Mouse (Mus musculus): Measurements from ENCODE around the gene Ydjc.
"Not testable (repeated sequence)": the region's sequence is repeated elsewhere in the genome, so short reads cannot be mapped to it uniquely, and the experiment has no call there.

Gene Ydjc

DNA sequence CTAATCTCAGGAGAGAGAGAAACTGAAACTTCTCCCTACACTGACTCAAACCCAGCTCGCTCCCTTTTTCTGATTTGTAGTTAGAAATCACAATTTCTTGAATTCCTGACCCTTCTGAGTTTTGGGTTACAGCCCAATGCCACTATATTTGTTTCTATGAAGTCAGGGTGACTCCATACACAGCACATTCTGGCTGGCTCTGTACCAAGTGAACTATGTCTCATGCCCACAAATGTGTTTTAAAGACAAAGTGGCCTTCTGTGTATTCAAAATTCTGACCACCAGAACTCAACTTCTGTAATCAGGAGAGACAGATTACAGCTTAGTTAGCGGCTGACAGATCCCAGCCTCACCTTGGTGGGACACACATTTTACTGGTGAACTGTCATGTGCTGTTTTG, 9.9 kb downstream of the Ydjc start:
- DNase-seq: no peak

DNA sequence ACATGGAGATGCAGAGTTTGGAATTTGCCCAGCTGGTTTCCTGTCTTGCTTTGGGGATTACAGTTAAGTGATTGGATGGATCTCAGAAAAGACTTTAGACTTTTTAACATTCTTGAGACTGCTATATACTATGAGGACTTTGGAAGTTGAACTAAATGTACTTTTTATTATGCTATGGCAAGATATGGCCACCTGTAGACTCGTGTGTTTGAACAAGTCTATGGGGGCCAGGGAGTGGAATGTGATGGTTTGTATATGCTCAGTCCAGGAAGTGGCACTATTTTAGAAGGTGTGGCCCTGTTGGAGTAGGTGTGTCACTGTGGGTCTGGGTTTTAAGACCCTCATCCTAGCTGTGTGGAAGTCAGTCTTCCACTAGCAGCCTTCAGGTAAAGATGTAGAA, 21.1 kb downstream of the Ydjc start:
- DNase-seq: not testable (repeated sequence)

DNA sequence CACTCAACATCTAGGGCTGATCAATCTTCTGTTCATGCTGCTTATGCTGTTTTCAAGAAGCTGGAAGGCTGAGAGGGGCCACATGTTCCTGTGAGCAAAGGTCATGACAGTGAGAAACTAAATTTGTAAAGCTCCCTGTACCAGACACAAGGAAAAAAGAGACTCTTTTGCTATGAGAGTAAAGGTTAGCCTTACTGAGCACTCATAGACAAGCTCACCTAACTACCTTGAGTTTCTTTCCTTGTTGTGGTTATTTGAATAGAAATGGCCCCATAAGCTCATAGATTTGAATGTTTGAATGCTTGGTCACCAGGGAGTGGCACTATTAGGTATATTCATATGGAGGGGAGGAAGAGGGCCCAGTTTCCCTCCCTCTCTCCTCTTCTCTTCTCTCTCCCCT, 22.8 kb downstream of the Ydjc start:
- no peak for DNase-seq

DNA sequence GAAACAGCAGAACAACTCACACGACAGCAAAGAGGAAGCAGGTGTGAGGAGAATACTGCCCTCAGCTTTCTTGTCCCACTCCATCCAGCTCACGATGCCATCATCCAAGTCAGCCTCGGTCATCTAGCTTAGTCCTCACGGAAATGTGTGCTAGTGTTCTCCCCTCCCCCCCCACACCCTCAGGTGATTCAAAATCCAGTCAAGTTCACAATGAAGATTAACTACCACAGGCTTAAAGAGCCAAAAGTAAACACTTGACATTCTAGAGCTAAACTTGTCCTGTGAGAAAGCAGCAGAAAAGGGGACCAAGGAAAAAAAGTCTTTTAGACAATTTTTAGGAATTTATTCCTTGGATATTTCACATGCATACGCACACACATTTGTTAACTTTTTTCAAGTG, 23.6 kb downstream of the Ydjc start:
- no peak for DNase-seq

DNA sequence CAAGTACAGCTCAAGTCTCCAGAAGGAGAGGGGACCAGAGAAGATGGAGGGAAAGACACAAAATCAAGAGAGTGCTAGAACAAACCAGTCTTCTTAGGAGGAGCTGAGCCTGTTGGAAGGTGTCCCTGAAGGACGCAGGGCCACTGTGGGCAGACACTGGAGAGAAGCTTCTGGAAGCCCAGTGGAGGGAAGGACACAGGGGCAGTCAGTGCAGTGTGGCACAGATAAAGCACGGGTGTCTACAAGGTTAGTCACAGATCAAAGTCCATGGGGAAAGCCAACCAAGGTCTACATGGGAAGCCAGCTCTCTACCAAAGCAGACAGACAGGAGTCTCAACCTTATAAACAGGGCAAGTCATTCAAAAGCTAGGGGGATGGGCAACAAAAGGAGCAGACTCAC, 31.3 kb downstream of the Ydjc start:
- no peak for DNase-seq

DNA sequence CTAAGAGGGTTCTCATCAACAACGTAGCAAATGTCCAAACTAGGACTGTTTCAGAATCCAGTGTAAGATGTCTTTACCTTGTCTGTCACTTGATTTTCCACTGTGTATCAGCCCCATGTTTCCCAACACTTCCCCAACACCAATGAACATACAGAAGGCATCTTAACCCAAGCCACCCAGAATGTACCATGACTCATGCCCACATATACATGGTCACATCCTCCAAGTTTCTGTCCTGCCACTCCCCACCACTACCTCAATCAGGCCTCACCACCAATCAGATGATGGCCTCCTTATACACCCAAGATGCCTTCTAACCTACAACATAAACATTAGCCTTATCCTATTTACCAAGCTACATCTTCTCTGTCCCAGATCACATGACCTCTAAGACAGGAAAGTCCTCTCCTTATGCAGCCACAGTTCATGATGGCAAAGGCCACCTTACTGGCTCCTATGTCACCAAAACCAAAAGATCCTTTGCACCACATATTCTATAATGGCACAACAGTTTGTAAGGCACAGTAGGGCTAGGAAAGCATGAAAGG, 33.3 kb downstream of the Ydjc start:
- DNase-seq: no peak

DNA sequence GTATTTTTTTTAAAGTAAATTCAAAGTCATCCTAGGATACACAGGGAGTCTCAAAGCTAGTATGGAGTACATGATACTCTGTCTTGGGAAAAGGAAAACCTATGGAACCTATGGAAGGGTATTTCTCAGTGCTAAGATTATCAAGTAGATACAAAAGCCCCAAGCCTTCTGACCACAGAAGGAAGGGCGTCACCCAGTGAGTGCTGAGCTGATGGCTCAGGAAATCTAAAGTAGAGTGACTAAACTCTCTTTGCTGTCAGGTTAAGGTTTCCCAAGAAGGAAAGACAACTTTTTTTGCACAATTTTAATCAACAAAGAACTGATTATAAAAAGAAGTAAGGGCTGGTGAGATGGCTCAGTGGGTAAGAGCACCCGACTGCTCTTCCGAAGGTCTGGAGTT, 35.3 kb downstream of the Ydjc start:
- DNase-seq: no peak

DNA sequence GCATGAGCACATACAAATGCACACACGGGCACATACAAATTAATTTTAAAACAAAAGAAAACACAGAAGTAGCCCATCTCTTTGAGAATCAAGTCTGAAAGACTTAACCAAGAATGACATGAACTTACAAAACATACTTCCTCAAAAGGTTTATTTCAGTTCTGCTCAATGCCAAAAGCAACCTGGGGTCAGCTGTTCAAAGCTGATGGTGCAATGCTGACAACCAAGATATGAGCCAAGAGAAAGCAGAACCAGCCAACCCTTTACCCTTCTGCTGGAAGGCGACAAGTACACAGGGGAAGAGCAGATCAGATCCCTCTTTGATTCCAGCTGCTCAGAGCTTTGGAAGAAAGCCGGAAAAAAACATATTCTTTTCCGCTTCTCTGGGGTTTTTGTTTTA, 37.0 kb downstream of the Ydjc start:
- DNase-seq: no peak

DNA sequence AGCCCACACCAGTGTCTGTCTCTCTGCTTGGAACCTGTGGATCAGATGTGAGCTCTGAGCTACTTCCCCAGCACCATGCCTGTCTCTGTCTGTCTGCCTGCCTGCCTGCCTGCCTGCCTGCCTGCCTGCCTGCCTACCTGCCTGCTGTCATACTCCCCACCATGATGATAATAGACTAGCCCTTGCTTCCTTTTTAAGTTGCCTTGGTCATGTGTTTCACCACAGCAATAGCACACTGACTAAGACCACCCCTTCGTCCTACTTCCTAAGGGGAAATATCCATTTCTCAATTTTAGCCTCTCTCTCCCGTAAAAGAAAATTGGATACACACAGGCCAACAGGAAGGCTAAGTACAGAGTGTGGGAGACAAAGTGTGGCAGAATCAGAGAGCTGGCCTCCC, 37.7 kb downstream of the Ydjc start:
- no peak for DNase-seq

DNA sequence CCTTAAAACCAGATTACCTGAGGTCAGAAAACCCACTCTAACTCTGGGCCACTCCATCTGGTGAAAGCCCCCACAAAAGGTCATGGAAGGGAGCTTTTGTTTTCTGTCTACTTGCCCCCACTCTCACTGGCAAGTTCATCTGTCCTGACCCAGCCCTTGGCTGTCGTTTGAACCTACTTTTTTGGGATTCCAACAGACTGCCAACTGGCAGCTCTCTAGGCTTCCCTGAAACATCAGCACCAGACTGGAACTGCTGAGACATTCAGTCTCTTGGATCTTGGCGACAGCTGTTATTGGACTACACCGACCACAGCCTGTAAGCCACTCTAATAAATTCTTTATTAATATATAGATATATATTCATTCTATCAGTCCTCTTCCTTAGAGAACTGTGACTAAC, 38.6 kb downstream of the Ydjc start:
- DNase-seq: no peak

DNA sequence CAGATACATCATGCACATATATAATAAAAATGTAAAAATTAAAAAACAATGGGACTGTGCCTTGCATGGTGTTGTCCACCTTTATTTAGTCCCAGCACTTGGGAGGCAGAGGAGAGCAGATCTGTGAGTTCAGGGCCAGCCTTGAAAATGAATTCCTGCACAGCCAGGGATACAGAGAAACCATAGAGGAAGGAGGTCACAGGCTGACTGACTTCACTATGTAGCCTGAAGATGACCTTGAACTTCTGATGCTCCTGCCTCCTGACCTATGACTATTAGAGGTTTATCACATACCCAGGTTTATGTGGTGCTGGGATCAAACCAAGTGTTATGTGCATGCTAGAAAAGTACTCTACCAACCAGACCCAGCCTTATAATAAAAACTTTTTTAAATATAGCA, 41.1 kb downstream of the Ydjc start:
- DNase-seq: no peak

DNA sequence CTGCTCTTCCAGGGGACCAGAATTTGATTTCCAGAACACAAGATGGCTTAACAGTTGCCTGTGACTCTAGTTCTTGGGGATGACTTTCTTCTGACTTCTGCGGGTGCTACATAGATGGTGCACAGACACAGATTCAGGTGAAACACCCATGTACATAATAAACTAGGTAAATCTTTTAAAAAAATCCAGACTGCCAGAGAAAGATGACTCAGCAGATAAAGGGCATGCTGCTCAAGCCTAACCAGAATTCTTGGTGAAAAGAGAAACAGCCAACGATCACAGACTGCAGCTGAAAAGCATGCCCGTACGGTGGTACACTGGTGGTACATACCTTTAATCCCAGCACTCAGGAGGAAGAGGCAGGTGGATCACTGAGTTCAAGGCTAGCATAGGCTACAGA, 49.4 kb downstream of the Ydjc start:
- DNase-seq: no peak

DNA sequence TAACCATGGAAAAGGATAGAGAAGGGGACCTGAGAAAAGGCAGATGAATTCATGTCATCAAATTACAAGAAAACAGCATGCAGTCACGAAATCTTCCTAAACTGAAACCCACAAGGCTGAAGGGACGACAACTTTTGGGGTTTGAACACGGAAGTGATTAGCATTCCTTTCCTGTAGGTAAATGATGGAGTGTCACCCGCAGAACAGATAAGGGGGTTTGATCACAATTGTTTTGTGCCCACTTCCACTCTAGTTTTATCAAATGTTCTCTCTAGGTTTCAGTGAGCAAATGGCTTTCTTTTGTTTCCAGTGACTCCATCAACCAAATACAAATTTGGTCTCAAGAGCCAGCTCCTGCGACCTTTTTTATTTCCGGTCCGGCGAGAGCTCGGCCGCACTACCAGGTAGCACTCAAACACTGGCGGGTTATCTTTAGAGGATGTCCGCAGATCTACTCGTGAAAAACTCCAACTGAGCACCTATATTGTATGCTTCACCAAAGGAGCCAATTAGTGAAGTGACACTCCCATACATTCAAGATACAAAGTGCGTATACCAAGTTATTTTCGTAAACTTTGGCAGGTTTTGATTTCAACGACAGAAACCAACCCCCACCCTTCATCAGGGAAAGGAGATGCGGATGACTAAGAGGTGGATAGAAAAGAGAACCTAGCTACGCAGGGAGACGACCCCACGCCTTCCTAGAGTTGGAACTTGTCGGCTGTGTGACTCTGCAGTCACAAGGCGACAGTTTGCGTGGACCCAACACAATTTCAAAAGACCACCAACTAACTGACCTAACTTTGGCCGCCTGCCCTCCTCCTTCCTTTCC, 55.9 kb downstream of the Ydjc start:
- peak; percentile 8 for DNase-seq

DNA sequence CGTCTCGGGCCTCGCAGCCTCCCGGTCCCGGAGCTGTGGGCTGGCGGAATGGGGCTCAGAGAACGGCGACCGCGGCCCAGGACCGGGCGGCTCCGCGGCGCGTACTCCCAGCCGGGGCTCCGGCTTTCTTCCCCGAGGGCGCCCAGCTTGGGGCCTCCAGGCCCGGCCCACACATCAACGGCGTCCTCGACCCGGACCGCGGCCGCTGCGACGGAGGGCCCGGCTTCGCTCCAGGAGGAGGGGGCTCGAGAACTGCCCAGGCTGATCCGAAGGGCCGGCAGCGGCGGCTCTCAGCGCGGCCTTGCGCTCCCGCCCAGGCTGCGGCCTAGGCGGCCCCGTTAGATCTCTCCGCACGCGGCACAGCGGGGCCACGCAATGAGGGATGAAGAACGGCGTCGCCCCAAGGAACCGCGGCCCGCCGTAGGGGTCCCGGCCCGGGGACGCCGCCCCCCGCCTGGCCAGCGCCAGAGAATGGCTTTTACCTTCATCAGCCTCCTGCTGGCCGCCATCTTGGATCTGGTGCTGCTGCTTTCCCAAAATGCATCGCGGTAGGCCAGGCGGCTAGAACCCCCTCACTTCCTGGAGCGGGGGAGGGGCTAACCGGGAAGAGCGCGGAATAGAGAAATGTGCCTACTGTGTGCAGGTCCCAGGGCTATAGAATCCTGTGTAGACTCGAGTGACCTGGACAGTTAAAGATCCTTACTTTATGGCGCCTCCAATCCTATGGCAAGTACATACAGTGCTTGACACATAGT, 56.7 kb downstream of the Ydjc start:
- peak; percentile 89 for DNase-seq

DNA sequence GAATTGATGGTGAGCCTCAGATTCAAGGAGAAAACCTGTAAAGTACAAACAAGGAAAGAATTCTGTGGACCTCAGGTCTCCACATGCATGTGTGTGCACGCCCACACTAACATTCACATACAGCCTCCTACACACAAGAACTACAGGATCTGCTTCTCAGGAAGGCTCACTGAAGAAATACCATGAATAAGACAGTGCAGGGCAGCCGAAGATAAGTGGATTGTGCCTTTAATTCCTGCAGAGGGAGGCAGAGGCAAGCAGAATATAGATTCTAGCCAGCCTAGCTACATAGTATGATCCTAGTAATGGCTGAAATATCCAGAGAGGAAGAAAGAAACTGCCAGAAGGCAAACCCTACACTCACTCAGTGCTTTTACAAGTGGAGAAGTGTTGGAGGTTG, 57.6 kb downstream of the Ydjc start:
- DNase-seq: no peak

DNA sequence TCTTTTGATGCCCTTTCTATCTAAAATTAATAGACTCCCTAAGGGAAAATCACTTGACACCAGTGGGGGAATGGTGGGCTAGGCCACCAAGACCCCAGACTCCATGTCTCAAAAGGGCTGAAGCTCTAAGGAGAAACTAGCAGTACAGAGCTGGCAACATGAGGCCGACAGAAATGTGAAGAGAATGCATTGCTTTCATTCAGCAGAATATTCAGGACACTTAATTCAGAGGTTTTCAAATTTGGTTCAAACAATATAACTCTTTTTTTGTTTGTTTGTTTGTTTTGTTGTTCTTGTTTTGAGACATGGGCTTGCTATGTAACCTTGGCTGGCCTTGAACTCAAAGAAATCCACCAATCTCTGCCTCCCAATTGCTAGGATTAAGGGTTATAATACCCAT, 58.1 kb downstream of the Ydjc start, which contains the start of gene Ube2l3:
Gene Ube2l3, minus strand, starts transcription at position 101 of the 400 bp plus-strand sequence.
- DNase-seq: no peak

DNA sequence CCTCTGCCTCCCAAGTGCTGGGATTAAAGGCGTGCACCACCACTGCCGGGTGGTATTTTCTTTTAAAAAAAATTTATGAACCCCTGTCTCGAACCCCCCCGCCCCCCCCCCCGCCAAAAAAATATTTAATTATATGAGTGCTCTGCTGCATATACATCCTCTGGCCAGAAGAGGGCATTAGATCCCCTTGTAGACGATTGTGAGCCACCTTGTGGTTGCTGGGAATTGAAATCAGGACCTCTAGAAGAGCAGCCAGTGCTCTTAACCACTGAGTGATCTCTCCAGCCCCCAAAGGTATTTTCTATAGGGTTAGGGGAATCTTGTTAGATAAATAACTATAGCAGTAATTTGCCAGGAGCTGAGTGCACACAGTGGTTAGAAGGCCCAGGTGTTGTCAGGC, 60.6 kb downstream of the Ydjc start:
- DNase-seq: peak; percentile 44

DNA sequence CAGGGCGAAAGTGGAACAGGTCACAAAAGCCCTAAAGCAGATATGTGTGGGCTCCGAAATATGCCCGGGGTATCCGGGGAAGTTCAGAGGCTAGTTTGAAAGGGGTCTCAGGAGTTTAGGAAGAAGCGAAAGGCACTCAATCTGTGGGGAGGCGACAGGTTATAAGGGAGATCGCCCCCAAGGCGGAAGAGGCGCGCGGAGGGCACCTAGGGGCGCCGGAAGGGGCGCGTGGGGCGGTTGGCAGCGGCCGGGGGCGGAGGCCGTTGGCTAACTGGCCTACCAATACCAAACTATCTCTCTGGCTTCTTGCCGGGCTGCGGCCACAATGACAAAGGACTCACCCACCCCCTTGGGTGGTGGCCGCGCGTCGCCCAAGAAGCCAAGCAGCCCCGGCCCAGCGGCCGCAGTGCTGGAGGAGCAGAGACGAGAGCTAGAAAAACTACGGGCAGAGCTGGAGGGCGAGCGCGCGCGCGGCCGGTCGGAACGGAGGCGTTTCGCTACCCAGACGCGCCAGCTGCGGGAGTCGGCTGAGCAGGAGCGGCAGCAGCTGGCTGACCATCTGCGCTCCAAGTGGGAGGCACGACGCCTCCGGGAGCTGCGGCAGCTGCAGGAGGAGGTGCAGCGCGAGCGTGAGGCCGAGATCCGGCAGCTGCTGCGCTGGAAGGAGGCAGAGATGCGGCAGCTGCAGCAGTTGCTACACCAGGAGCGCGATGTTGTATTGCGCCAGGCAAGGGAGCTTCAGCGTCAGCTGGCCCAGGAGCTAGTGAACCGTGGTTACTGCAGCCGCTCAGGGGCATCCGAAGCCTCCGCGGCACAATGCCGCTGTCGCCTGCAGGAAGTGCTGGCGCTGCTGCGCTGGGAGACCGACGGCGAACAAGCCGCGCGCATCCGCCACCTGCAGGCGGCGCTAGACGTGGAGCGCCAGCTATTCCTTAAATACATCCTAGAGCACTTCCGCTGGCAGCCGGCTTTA, 64.3 kb downstream of the Ydjc start, which contains the start of gene Rimbp3:
Gene Rimbp3, plus strand, starts transcription at position 215 of the 973 bp plus-strand sequence.
- DNase-seq: peak; percentile 86

DNA sequence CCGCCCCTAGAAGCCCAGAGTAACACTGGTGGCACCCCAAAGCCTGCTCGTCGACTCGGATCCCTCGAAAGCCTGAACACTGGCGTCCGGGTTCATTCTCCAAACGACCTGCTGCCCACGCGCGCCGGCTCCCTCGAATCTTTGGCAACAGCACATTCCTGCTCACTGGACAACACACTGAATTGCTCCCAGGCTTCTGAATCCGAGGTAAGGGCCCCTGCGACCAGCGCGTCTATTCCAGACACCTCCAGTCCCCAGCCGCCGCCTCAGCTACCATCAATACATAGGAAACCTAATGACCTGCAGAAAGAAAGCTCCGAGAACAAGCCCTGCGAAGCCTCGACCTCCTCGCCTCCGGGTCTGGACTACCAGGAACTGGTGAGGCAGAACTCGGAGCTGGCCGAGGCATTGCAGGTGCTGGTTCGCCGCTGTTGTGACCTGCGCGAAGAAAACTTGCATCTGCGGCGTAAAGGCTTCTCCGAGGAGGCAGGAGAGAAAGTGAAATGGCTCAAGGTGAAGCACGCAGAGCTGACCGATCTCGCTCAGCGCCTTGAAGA, 65.1 kb downstream of the Ydjc start:
- DNase-seq: no peak
